Mouse (Mus musculus) bone marrow, adult 2 months (tissue): ENCODE results near the gene Cd84. TPM values are rescaled to one million over a fixed set of nuclear protein-coding genes. Genes with fewer than 3 reads are reported as not detected.

ENCODE experiments used
- H3K27ac ChIP-seq: fragments of 200-500 bp; 2 replicates; pipeline ENCODE4 v1.5.1; 2012; ENCODE audit warnings: low read depth, mild to moderate bottlenecking, control low read depth, inconsistent platforms, low read length; ENCODE audit not compliant: control insufficient read depth, poor library complexity, insufficient read depth
- H3K4me1 ChIP-seq: fragments of 200-500 bp; 2 replicates; pipeline ENCODE4 v1.6.1; 2011; ENCODE audit warnings: low read length; ENCODE audit not compliant: control insufficient read depth, insufficient read depth
- H3K4me3 ChIP-seq: fragments of 200-500 bp; replicated peaks from 2 replicates; pipeline ENCODE3; 2011; ENCODE audit warnings: mild to moderate bottlenecking, low read depth, low read length, control low read depth; ENCODE audit not compliant: control insufficient read depth
- CTCF ChIP-seq: fragments of 200-500 bp; IDR thresholded peaks from 2 replicates; pipeline ENCODE4 v1.5.1; 2011; ENCODE audit warnings: low read length, control low read depth; ENCODE audit not compliant: control insufficient read depth, insufficient read depth
- POLR2A ChIP-seq: fragments of 200-500 bp; IDR thresholded peaks from 2 replicates; pipeline ENCODE4 v1.6.1; 2011; ENCODE audit warnings: low read depth, mild to moderate bottlenecking, control low read depth, low read length, borderline replicate concordance; ENCODE audit not compliant: control insufficient read depth
- WGBS: fragments of 180-500 bp; shearing (Covaris S2); methylation state at CpG from one replicate; pipeline ENCODE4 v1.1.7; 2018; 5-methylcytosine and 5-hydroxymethylcytosine counted together
- polyA plus RNA-seq: library from polyadenylated mRNA; stranded (reverse); fragments of >200 nt; gene quantifications from 2 replicates; pipeline ENCODE4 v1.2.4, GENCODE M21; 2011; ENCODE audit warnings: low replicate concordance; ENCODE audit not compliant: missing spikeins, insufficient read depth, insufficient read length

Cd84 gene
- polyA plus RNA-seq, 1 experiment, result 41.8 TPM

- no peak overlapping the region for H3K4me3 ChIP-seq
- no peak for TF ChIP-seq POLR2A
- TF ChIP-seq CTCF, result no peak
- H3K27ac ChIP-seq, result no peak overlapping the region
- 76% methylated on average over 14 of the region's 14 CpGs for WGBS
- H3K4me1 ChIP-seq, result no peaks in the 10 kb centered on the region; the same call in 1 of the 2 replicates
Measured at GRCm38 (mm10) chr1:171938952-171939948, 99.8 kb downstream of the Cd84 start.

Other genes starting within 250 kb of the Cd84 start
- 12.8 and 23.7 TPM in 2 replicates for gene Ly9, start 232.3 kb upstream of the Cd84 start, polyA plus RNA-seq
- 3.1 and 4.7 TPM in 2 replicates for gene Slamf7, start 186.7 kb upstream of the Cd84 start, polyA plus RNA-seq
- 7.2 and 15.0 TPM in 2 replicates for gene Cd48, start 157.7 kb upstream of the Cd84 start, polyA plus RNA-seq
- 5.7 and 11.7 TPM in 2 replicates for gene Slamf1, start 72.6 kb upstream of the Cd84 start, polyA plus RNA-seq
- gene Gm10521, start 56.0 kb downstream of the Cd84 start, polyA plus RNA-seq, result 6.1 and 16.0 TPM in 2 replicates
- 21.2 and 30.2 TPM in 2 replicates for gene Slamf6, start 77.8 kb downstream of the Cd84 start, polyA plus RNA-seq
- 1.8 and 2.2 TPM in 2 replicates for gene Vangl2, start 188.7 kb downstream of the Cd84 start, polyA plus RNA-seq
- gene Nhlh1, start 217.9 kb downstream of the Cd84 start, polyA plus RNA-seq, result not detected in 2 replicates
- gene Copa, start 242.8 kb downstream of the Cd84 start, polyA plus RNA-seq, result 35.1 and 45.8 TPM in 2 replicates
- 15.7 and 47.9 TPM in 2 replicates for gene Ncstn, start 243.1 kb downstream of the Cd84 start, polyA plus RNA-seq